20 mouse cellular contexts compared by ENCODE assay signal in the genomic region with DNA sequence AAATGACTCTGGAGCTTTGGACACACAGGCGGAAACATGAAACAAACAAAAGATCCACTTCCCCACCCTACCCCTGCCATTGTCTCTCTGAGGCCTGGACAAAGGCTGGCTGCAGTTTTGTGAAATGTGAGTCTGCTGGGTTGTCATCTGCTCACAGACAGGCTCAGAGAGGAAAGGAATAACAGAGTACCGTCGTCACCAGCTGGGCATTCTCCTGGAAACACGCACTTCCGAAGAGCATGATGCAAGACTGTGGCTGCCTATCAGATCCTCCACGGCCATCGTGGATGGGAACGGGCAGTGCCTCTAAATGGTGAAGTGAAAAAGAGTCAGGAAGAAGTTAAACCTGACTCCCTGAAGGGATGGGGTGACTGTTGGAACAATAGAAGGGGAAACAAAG.
DNase-seq lines count a peak whose midpoint lies in the region; ATAC-seq lines count a peak whose summit lies in the region.
"Had no signal": no experiment of that assay in that cellular context is flagged by ENCODE, and none has a peak within 500 bp of the region (broad histone marks: within the 10 kb centered on the region; RNA-seq: fewer than 3 reads in every experiment).

No protein-coding gene starts in this region.

- no peak overlapping the region for H3K27ac ChIP-seq in kidney, embryonic 14.5 days (ENCODE audit: low read depth, low read length)
- H3K27ac ChIP-seq: macrophage had no signal

- H3K9me3 ChIP-seq in kidney, embryonic 14.5 days (ENCODE audit: control insufficient read depth, low read length) = no peaks in the 10 kb centered on the region

- H3K4me3 ChIP-seq in kidney, embryonic 14.5 days (ENCODE audit: low read length) = no peak overlapping the region
- H3K4me3 ChIP-seq: erythroblast, embryonic 14.5 days had no signal

- no peak overlapping the region for H3K9ac ChIP-seq in kidney, embryonic 14.5 days (ENCODE audit: low read depth, low read length)
- H3K9ac ChIP-seq: forebrain, postnatal 0 days had no signal

- no peaks in the 10 kb centered on the region for H3K27me3 ChIP-seq in kidney, embryonic 14.5 days (ENCODE audit: control insufficient read depth, insufficient read depth, low read length)

- DNase-seq in kidney, postnatal 10 days = peak; percentile 8
- peak; percentile 28 for DNase-seq in retina, postnatal 1 day
- DNase-seq in retina, embryonic 14.5 days (ENCODE audit: low spot score) = no peak
- DNase-seq in lung, postnatal 4 days = peak; percentile 23 to 33
- DNase-seq in cerebellum, postnatal 4 days (ENCODE audit: low spot score in 2 of 2) = no peak
- no peak for DNase-seq in frontal cortex, adult 2 months (ENCODE audit: extremely low spot score in 1 of 2, low spot score in 1 of 2)
- DNase-seq in cerebellum, postnatal 25 days = no peak
- DNase-seq: adrenal gland, adult 2 months; cerebellum, adult 18-20 months; forebrain, postnatal 0 days; gastrocnemius, postnatal 14 days; heart, postnatal 36 days; kidney, postnatal 36 days; right cerebral cortex, postnatal 4 days had no signal

- WGBS in kidney, embryonic 14.5 days = 54% methylated on average over 8 of the region's 8 CpGs

- no peaks in the 10 kb centered on the region for H3K36me3 ChIP-seq in kidney, embryonic 14.5 days (ENCODE audit: control insufficient read depth, insufficient read depth, low read length)

- no peak for ATAC-seq in kidney, embryonic 14.5 days (ENCODE audit: low FRiP score, low TSS enrichment)
- ATAC-seq: forebrain, postnatal 0 days; intestine, postnatal 0 days had no signal

- no peaks in the 10 kb centered on the region for H3K4me1 ChIP-seq in kidney, embryonic 14.5 days (ENCODE audit: control insufficient read depth, insufficient read depth, low read length)

- H3K4me2 ChIP-seq in kidney, embryonic 14.5 days (replicated peaks; ENCODE audit: low read depth, low read length) = no peak overlapping the region
- H3K4me2 ChIP-seq: heart, embryonic 11.5 days; liver, embryonic 11.5 days had no signal

Comparison
In these comparisons a context has a peak if more than half of its experiments do, and no peak if none do; other contexts are left out.
1. DNase-seq: peak in kidney, postnatal 10 days (single experiment), retina, postnatal 1 day (single experiment) and lung, postnatal 4 days (2 of 2); none in retina, embryonic 14.5 days (single experiment), cerebellum, postnatal 4 days (0 of 2), frontal cortex, adult 2 months (0 of 2) and cerebellum, postnatal 25 days (0 of 2).